Mouse (Mus musculus) forebrain, embryonic 14.5 days (tissue): ENCODE measurements around the gene Hlx. TPM values are rescaled to one million over a fixed set of nuclear protein-coding genes. Genes with fewer than 3 reads are reported as not detected.

Experiments
- ATAC-seq: fragments of 200-750 bp; cut with Nextera tagmentation; 2 replicates; pipeline ENCODE4 v1.8.0; 2017; ENCODE audit warnings: mild to moderate bottlenecking, moderate library complexity
- DNase-seq: peaks from one replicate; pipeline ENCODE4 v3.0.0-alpha.2; 2015; ENCODE audit warnings: low spot score
- H3K27ac ChIP-seq: fragments of 300-500 bp; sonication (generic); 2 replicates; pipeline ENCODE4 v1.5.1; 2014; ENCODE audit warnings: low read depth, mild to moderate bottlenecking, control low read depth, low read length, moderate library complexity
- H3K27me3 ChIP-seq: fragments of 300-500 bp; sonication (generic); replicated peaks from 2 replicates; pipeline ENCODE4 v1.6.1; 2014; ENCODE audit warnings: low read length, control low read depth, mixed read lengths; ENCODE audit not compliant: control insufficient read depth, insufficient read depth
- H3K36me3 ChIP-seq: fragments of 300-500 bp; sonication (generic); 2 replicates; pipeline ENCODE4 v1.6.1; 2014; ENCODE audit warnings: low read length, control low read depth; ENCODE audit not compliant: control insufficient read depth, insufficient read depth
- H3K4me1 ChIP-seq: fragments of 300-500 bp; sonication (generic); 2 replicates; pipeline ENCODE4 v1.6.1; 2014; ENCODE audit warnings: antibody characterized with exemption, low read length, control low read depth; ENCODE audit not compliant: control insufficient read depth, insufficient read depth
- H3K4me2 ChIP-seq: fragments of 300-500 bp; sonication (generic); 2 replicates; pipeline ENCODE4 v1.6.1; 2014; ENCODE audit warnings: mild to moderate bottlenecking, control low read depth, low read length
- H3K4me3 ChIP-seq: fragments of 300-500 bp; sonication (generic); 2 replicates; pipeline ENCODE4 v1.5.1; 2014; ENCODE audit warnings: low read depth, low read length, control low read depth
- H3K9ac ChIP-seq: fragments of 300-500 bp; sonication (generic); 2 replicates; pipeline ENCODE4 v1.6.1; 2014; ENCODE audit warnings: mild to moderate bottlenecking, low read length, control low read depth, moderate library complexity
- H3K9me3 ChIP-seq: fragments of 300-500 bp; sonication (generic); replicated peaks from 2 replicates; pipeline ENCODE4 v1.6.1; 2016; ENCODE audit warnings: low read length, control low read depth, mixed read lengths; ENCODE audit not compliant: control insufficient read depth
- WGBS: fragments of 180-500 bp; shearing (Covaris S2); extraction: QIAGEN DNeasy Blood & Tissue Kit; methylation state at CpG from one replicate; pipeline ENCODE4 v1.1.7; 2014; 5-methylcytosine and 5-hydroxymethylcytosine counted together
- polyA plus RNA-seq: library from polyadenylated mRNA; unstranded; fragments of >200 nt; fragmentation: Nextera tagmentation; extraction: Ambion mirVana; gene quantifications from 2 replicates; pipeline ENCODE4 v1.2.1, GENCODE M21; 2014

Hlx gene
- polyA plus RNA-seq, 1 experiment from 2014 or later = 0.99 TPM

GRCm38 (mm10) chr1:184763866-184764265 is 31.4 kb upstream of the Hlx start:
- H3K4me3 ChIP-seq = no peak overlapping the region
- WGBS = 51% methylated on average over 3 of the region's 3 CpGs
- no peak for DNase-seq

GRCm38 (mm10) chr1:184762941-184763340 is 30.5 kb upstream of the Hlx start:
- no peak overlapping the region for H3K27ac ChIP-seq
- no peaks in the 10 kb centered on the region for H3K36me3 ChIP-seq
- no peak overlapping the region for H3K9ac ChIP-seq
- H3K4me2 ChIP-seq = no peak overlapping the region
- H3K9me3 ChIP-seq = no peaks in the 10 kb centered on the region
- no peak for ATAC-seq
- no peaks in the 10 kb centered on the region for H3K27me3 ChIP-seq
- H3K4me1 ChIP-seq = no peaks in the 10 kb centered on the region
- no peak for DNase-seq
- H3K4me3 ChIP-seq = no peak overlapping the region
- WGBS = 73% methylated on average over 5 of the region's 5 CpGs

More at GRCm38 (mm10) chr1:184763866-184764265, 31.4 kb upstream of the Hlx start:
- ATAC-seq = no peak
- Histone ChIP-seq H3K27me3 (no peaks in the 10 kb centered on the region), H3K9me3 (no peaks in the 10 kb centered on the region), H3K27ac (no peak overlapping the region), H3K9ac (no peak overlapping the region), H3K36me3 (no peaks in the 10 kb centered on the region), H3K4me2 (no peak overlapping the region), H3K4me1 (no peaks in the 10 kb centered on the region)

- Histone ChIP-seq H3K27ac (no peak overlapping the region), H3K4me2 (no peak overlapping the region), H3K9ac (no peak overlapping the region), H3K4me1 (no peaks in the 10 kb centered on the region), H3K9me3 (no peaks in the 10 kb centered on the region), H3K27me3 (no peaks in the 10 kb centered on the region), H3K36me3 (no peaks in the 10 kb centered on the region), H3K4me3 (no peak overlapping the region)
- WGBS = 80% methylated on average over 4 of the region's 4 CpGs
- DNase-seq = no peak
- no peak for ATAC-seq
These were observed 29.6 kb upstream of the Hlx start for GRCm38 (mm10) chr1:184761988-184762387.

GRCm38 (mm10) chr1:184752671-184753070 is 20.3 kb upstream of the Hlx start:
- H3K27ac ChIP-seq = no peak overlapping the region
- H3K4me1 ChIP-seq = no peaks in the 10 kb centered on the region
- DNase-seq (no peak), ATAC-seq (no peak)
- H3K9ac ChIP-seq = no peak overlapping the region
- H3K36me3 ChIP-seq = no peaks in the 10 kb centered on the region
- WGBS = 91% methylated on average over 5 of the region's 5 CpGs
- no peak overlapping the region for H3K4me2 ChIP-seq
- H3K9me3 ChIP-seq = no peaks in the 10 kb centered on the region
- no peak overlapping the region for H3K4me3 ChIP-seq
- H3K27me3 ChIP-seq = no peaks in the 10 kb centered on the region

- no peak for DNase-seq
- no peaks in the 10 kb centered on the region for H3K4me1 ChIP-seq
- no peak overlapping the region for H3K27ac ChIP-seq
- H3K4me3 ChIP-seq = no peak overlapping the region
- ATAC-seq = no peak
- H3K9ac ChIP-seq = no peak overlapping the region
- no peaks in the 10 kb centered on the region for H3K36me3 ChIP-seq
- no peak overlapping the region for H3K4me2 ChIP-seq
- no peaks in the 10 kb centered on the region for H3K9me3 ChIP-seq
- 85% methylated on average over 11 of the region's 11 CpGs for WGBS
- no peaks in the 10 kb centered on the region for H3K27me3 ChIP-seq
These were observed 17.8 kb upstream of the Hlx start for GRCm38 (mm10) chr1:184750114-184750664.

GRCm38 (mm10) chr1:184748692-184749152 is 16.3 kb upstream of the Hlx start:
- DNase-seq (no peak), ATAC-seq (no peak)
- Histone ChIP-seq H3K36me3 (no peaks in the 10 kb centered on the region), H3K4me3 (no peak overlapping the region), H3K4me1 (no peaks in the 10 kb centered on the region), H3K4me2 (no peak overlapping the region), H3K9me3 (no peaks in the 10 kb centered on the region), H3K27me3 (no peaks in the 10 kb centered on the region), H3K27ac (no peak overlapping the region), H3K9ac (no peak overlapping the region)
- 53% methylated on average over 14 of the region's 14 CpGs for WGBS

GRCm38 (mm10) chr1:184737876-184738479 is 5.6 kb upstream of the Hlx start:
- 5% methylated on average over 14 of the region's 14 CpGs for WGBS
- no peak overlapping the region for H3K27ac ChIP-seq
- ATAC-seq (peak; percentile 59; the same call in 1 of the 2 replicates), DNase-seq (peak; percentile 82)
- no peak overlapping the region for H3K4me2 ChIP-seq
- H3K4me3 ChIP-seq = no peak overlapping the region
- no peaks in the 10 kb centered on the region for H3K9me3 ChIP-seq
- peaks cover 57% of the 10 kb centered on the region for H3K27me3 ChIP-seq
- no peaks in the 10 kb centered on the region for H3K36me3 ChIP-seq
- no peak overlapping the region for H3K9ac ChIP-seq
- 0 out of 2 replicates have a peak, but pooled peaks cover under 1% of the 10 kb centered on the region for H3K4me1 ChIP-seq

GRCm38 (mm10) chr1:184737228-184737627 is 4.8 kb upstream of the Hlx start:
- Histone ChIP-seq H3K4me2 (no peak overlapping the region), H3K4me1 (peaks cover 4% of the 10 kb centered on the region; the same call in 1 of the 2 replicates), H3K9ac (no peak overlapping the region), H3K4me3 (no peak overlapping the region), H3K27me3 (peaks cover 63% of the 10 kb centered on the region), H3K9me3 (no peaks in the 10 kb centered on the region), H3K27ac (no peak overlapping the region), H3K36me3 (no peaks in the 10 kb centered on the region)
- WGBS = 31% methylated on average over 2 of the region's 2 CpGs
- DNase-seq (no peak), ATAC-seq (no peak)

GRCm38 (mm10) chr1:184736260-184736659 is 3.8 kb upstream of the Hlx start:
- no peaks in the 10 kb centered on the region for H3K9me3 ChIP-seq

More at GRCm38 (mm10) chr1:184736260-184736659, 3.8 kb upstream of the Hlx start:
- Histone ChIP-seq H3K27me3 (peaks cover 68% of the 10 kb centered on the region), H3K4me1 (peaks cover 9% of the 10 kb centered on the region; the same call in 1 of the 2 replicates), H3K9ac (no peak overlapping the region), H3K4me2 (no peak overlapping the region), H3K36me3 (no peaks in the 10 kb centered on the region), H3K4me3 (no peak overlapping the region), H3K27ac (no peak overlapping the region)
- DNase-seq (no peak), ATAC-seq (no peak)
- 5% methylated on average over 5 of the region's 5 CpGs for WGBS
